Mouse (Mus musculus): Measurements from ENCODE around the gene Sfxn1. TPM values are rescaled to one million over a fixed set of nuclear protein-coding genes. Genes with fewer than 3 reads are reported as not detected.

Sfxn1 gene
- 81.8 and 93.2 TPM in 2 replicates for total RNA-seq (2014; rRNA removed)
- polyA plus RNA-seq (2015; fragmentation: Nextera tagmentation; extraction: Ambion mirVana): 128 and 137 TPM in 2 replicates

- Histone ChIP-seq H3K27me3 (ENCODE audit: insufficient read depth, low read length) (no peaks in the 10 kb centered on the region), H3K4me2 (ENCODE audit: low read depth, low read length, poor library complexity, severe bottlenecking) (peak within 1 kb of the TSS; percentile 74), H3K27ac (ENCODE audit: low read depth, low read length) (peak within 1 kb of the TSS; percentile 85), H3K9me3 (ENCODE audit: low read length) (no peaks in the 10 kb centered on the region), H3K9ac (replicated peaks; ENCODE audit: low read length, poor library complexity, severe bottlenecking) (peak within 1 kb of the TSS; percentile 83), H3K4me3 (ENCODE audit: low read depth, low read length) (peak within 1 kb of the TSS; percentile 71), H3K4me1 (ENCODE audit: insufficient read depth, low read length) (0 out of 2 replicates have a peak, but pooled peaks cover 7% of the 10 kb centered on the region), H3K36me3 (ENCODE audit: insufficient read depth, low read length) (no peaks in the 10 kb centered on the region)
- TF ChIP-seq CTCF (IDR thresholded peaks at IDR 0.05): no peak
- under 1% methylated on average over 53 of the region's 74 CpGs for WGBS
- DNase-seq (ENCODE audit: low spot score): peak; percentile 81
- peak; percentile 87 for ATAC-seq (ENCODE audit: low FRiP score)
Measured at GRCm38 (mm10) chr13:54071606-54072331, at the start of gene Sfxn1. TSS of gene Sfxn1 (plus strand) at chr13:54071869.

GRCm38 (mm10) chr13:54023311-54023710 lies 48.4 kb upstream of the Sfxn1 start:
- no peak for TF ChIP-seq CTCF (IDR thresholded peaks at IDR 0.05)
- no peaks in the 10 kb centered on the region; the same call in 1 of the 2 replicates for H3K4me1 ChIP-seq (ENCODE audit: insufficient read depth, low read length)
- H3K27me3 ChIP-seq (ENCODE audit: insufficient read depth, low read length): no peaks in the 10 kb centered on the region
- no peak overlapping the region for H3K4me3 ChIP-seq (ENCODE audit: low read depth, low read length)
- ATAC-seq (ENCODE audit: low FRiP score) (no peak), DNase-seq (ENCODE audit: low spot score) (peak; percentile 57)
- no peaks in the 10 kb centered on the region for H3K36me3 ChIP-seq (ENCODE audit: insufficient read depth, low read length)
- H3K27ac ChIP-seq (ENCODE audit: low read depth, low read length): no peak overlapping the region
- H3K4me2 ChIP-seq (ENCODE audit: low read depth, low read length, poor library complexity, severe bottlenecking): no peak overlapping the region
- no peak overlapping the region for H3K9ac ChIP-seq (replicated peaks; ENCODE audit: low read length, poor library complexity, severe bottlenecking)
- 73% methylated on average over 5 of the region's 5 CpGs for WGBS
- H3K9me3 ChIP-seq (ENCODE audit: low read length): no peaks in the 10 kb centered on the region

GRCm38 (mm10) chr13:54027079-54027478 lies 44.6 kb upstream of the Sfxn1 start:
- DNase-seq (ENCODE audit: low spot score): no peak
- Histone ChIP-seq H3K27ac (ENCODE audit: low read depth, low read length) (no peak overlapping the region), H3K36me3 (ENCODE audit: insufficient read depth, low read length) (no peaks in the 10 kb centered on the region)

GRCm38 (mm10) chr13:54033653-54034052 lies 38.0 kb upstream of the Sfxn1 start:
- H3K9me3 ChIP-seq (ENCODE audit: low read length): no peaks in the 10 kb centered on the region
- DNase-seq (ENCODE audit: low spot score) (no peak), ATAC-seq (ENCODE audit: low FRiP score) (no peak)
- no peak overlapping the region for H3K9ac ChIP-seq (replicated peaks; ENCODE audit: low read length, poor library complexity, severe bottlenecking)
- no peaks in the 10 kb centered on the region for H3K4me1 ChIP-seq (ENCODE audit: insufficient read depth, low read length)
- no peak overlapping the region for H3K4me2 ChIP-seq (ENCODE audit: low read depth, low read length, poor library complexity, severe bottlenecking)
- WGBS: 69% methylated on average over 4 of the region's 4 CpGs
- TF ChIP-seq CTCF (IDR thresholded peaks at IDR 0.05): no peak
- H3K4me3 ChIP-seq (ENCODE audit: low read depth, low read length): no peak overlapping the region
- no peaks in the 10 kb centered on the region for H3K36me3 ChIP-seq (ENCODE audit: insufficient read depth, low read length)
- no peak overlapping the region for H3K27ac ChIP-seq (ENCODE audit: low read depth, low read length)
- H3K27me3 ChIP-seq (ENCODE audit: insufficient read depth, low read length): no peaks in the 10 kb centered on the region

More at GRCm38 (mm10) chr13:54027079-54027478, 44.6 kb upstream of the Sfxn1 start:
- no peak for ATAC-seq (ENCODE audit: low FRiP score)
- H3K9ac ChIP-seq (replicated peaks; ENCODE audit: low read length, poor library complexity, severe bottlenecking): no peak overlapping the region
- H3K9me3 ChIP-seq (ENCODE audit: low read length): no peaks in the 10 kb centered on the region
- WGBS: 59% methylated on average over 7 of the region's 7 CpGs
- H3K4me2 ChIP-seq (ENCODE audit: low read depth, low read length, poor library complexity, severe bottlenecking): no peak overlapping the region
- H3K4me1 ChIP-seq (ENCODE audit: insufficient read depth, low read length): no peaks in the 10 kb centered on the region; the same call in 1 of the 2 replicates
- no peaks in the 10 kb centered on the region for H3K27me3 ChIP-seq (ENCODE audit: insufficient read depth, low read length)
- no peak overlapping the region for H3K4me3 ChIP-seq (ENCODE audit: low read depth, low read length)
- no peak for TF ChIP-seq CTCF (IDR thresholded peaks at IDR 0.05)

- Histone ChIP-seq H3K4me2 (ENCODE audit: low read depth, low read length, poor library complexity, severe bottlenecking) (no peak overlapping the region), H3K9ac (replicated peaks; ENCODE audit: low read length, poor library complexity, severe bottlenecking) (no peak overlapping the region), H3K4me3 (ENCODE audit: low read depth, low read length) (no peak overlapping the region), H3K4me1 (ENCODE audit: insufficient read depth, low read length) (no peaks in the 10 kb centered on the region), H3K27ac (ENCODE audit: low read depth, low read length) (no peak overlapping the region), H3K36me3 (ENCODE audit: insufficient read depth, low read length) (no peaks in the 10 kb centered on the region), H3K27me3 (ENCODE audit: insufficient read depth, low read length) (no peaks in the 10 kb centered on the region), H3K9me3 (ENCODE audit: low read length) (no peaks in the 10 kb centered on the region)
- 69% methylated on average over 1 of the region's 1 CpGs for WGBS
- DNase-seq (ENCODE audit: low spot score) (no peak), ATAC-seq (ENCODE audit: low FRiP score) (no peak)
- TF ChIP-seq CTCF (IDR thresholded peaks at IDR 0.05): peak; percentile 56
Measured at GRCm38 (mm10) chr13:54035541-54035940, 36.1 kb upstream of the Sfxn1 start.

GRCm38 (mm10) chr13:54037936-54038335 lies 33.7 kb upstream of the Sfxn1 start:
- Histone ChIP-seq H3K4me2 (ENCODE audit: low read depth, low read length, poor library complexity, severe bottlenecking) (no peak overlapping the region), H3K4me3 (ENCODE audit: low read depth, low read length) (no peak overlapping the region), H3K9me3 (ENCODE audit: low read length) (no peaks in the 10 kb centered on the region), H3K4me1 (ENCODE audit: insufficient read depth, low read length) (no peaks in the 10 kb centered on the region), H3K27ac (ENCODE audit: low read depth, low read length) (no peak overlapping the region), H3K27me3 (ENCODE audit: insufficient read depth, low read length) (no peaks in the 10 kb centered on the region), H3K9ac (replicated peaks; ENCODE audit: low read length, poor library complexity, severe bottlenecking) (no peak overlapping the region), H3K36me3 (ENCODE audit: insufficient read depth, low read length) (no peaks in the 10 kb centered on the region)
- TF ChIP-seq CTCF (IDR thresholded peaks at IDR 0.05): no peak
- DNase-seq (ENCODE audit: low spot score): no peak
- WGBS: 87% methylated on average over 4 of the region's 4 CpGs
- no peak for ATAC-seq (ENCODE audit: low FRiP score)
